Mouse (Mus musculus): Measurements from ENCODE around the gene Chsy1. TPM values are rescaled to one million over a fixed set of nuclear protein-coding genes. Genes with fewer than 3 reads are reported as not detected.
A peak's percentile ranks its signal among the peaks of the same experiment; 100 is the strongest.

Chsy1 gene
- 8.7 and 10.0 TPM in 2 replicates for polyA plus RNA-seq (2015; fragmentation: Nextera tagmentation; extraction: Ambion mirVana)

DNA sequence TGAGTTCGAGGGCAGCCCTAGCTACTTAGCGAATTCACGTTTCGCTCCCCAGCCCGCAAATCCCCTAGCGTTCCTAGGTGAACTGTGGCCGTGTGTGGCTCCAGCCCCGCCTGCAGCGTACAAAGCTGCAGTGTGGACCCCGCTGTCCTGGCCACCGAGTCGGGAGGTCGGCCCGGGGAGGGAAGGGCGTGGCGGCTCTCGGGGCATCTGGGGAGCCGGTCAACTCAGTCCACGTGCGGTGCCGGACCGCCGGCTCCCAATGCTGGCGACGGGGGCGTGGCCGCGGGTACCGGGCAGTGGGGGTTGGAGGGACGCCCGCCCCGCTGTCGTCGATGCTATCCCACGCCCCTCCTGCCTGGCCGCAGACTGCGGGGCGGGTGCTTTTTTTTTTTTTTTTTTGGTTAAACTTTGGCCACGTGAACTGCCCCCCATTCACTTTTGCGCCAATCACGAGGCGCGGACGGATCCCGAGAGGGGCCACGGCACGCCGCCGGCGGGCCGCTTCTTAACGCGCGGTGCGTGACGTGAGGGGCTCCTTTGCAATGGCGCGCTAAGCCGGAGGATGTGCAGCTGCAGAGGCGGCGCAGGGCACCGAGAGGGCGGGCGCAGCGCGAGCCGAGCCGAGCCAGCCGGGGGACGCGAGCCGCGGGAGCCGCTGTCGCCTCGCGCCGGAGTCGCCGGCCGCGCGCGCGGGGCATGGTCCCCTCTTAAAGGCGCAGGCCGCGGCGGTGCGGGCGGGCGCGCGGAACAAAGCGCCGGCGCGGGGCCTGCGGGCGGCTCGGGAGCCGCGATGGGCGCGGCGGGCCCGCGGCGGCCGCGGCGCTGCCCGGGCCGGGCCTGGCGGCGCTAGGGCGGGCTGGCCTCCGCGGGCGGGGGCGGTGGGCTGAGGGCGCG, at the start of gene Chsy1:
Gene Chsy1 (plus strand): TSS at position 555 of the 894 bp plus-strand sequence.
- Histone ChIP-seq H3K9me3 (ENCODE audit: control insufficient read depth, low read length) (no peaks in the 10 kb centered on the region), H3K4me3 (ENCODE audit: low read length) (peak within 1 kb of the TSS; percentile 95), H3K27ac (ENCODE audit: low read depth, low read length) (peak within 1 kb of the TSS; percentile 95), H3K4me1 (ENCODE audit: control insufficient read depth, insufficient read depth, low read depth, low read length) (peaks cover 25% of the 10 kb centered on the region), H3K9ac (ENCODE audit: low read depth, low read length) (peak within 1 kb of the TSS; percentile 97), H3K36me3 (ENCODE audit: control insufficient read depth, insufficient read depth, low read length) (no peaks in the 10 kb centered on the region), H3K27me3 (replicated peaks; ENCODE audit: control insufficient read depth, insufficient read depth, low read length) (0 out of 2 replicates have a peak, but pooled peaks cover 2% of the 10 kb centered on the region), H3K4me2 (ENCODE audit: low read length) (peak within 1 kb of the TSS; percentile 99)
- peak; percentile 92 for ATAC-seq
- under 1% methylated on average over 79 of the region's 123 CpGs for WGBS

DNA sequence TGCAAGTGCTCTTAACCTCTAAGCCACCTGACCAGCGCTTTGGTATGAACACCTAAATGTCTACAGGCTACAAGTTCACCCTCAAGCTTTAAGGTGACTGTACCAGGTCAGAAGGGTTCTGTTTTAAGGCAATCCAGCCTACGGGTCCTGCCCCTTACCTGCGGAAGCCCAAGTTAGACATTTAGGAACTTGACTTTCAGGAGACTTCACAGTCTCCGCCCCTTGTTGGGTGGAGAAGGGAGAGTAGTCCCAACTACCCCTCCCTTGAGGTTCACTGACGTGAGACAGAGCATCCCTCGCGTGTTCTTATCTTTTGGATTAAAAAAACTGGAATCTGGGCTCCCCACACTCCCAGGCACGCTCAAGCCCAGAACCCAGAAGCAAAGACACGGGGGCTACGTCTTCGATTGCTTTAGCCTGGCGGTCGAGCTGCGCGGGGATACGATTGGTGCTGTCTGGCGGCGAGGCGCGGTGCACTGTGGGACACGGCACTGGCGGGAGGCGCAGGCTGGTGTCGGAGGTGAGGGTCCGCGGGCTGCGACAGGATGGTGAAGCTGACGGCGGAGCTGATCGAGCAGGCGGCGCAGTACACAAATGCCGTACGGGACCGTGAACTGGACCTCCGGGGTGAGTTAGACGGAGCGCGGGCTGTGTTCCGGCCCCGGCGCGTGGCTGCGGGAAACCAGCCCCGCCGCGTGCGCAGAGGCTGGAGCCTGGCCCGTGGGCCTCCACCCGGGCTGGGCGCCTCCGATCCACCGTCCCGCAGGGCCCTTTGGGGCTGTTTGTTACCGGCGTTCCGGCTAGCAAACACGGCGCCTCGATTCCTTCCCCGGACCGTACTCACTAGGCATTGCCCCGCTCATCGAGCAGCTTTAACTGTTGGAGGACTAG, 49.0 kb upstream of the Chsy1 start:
- under 1% methylated on average over 61 of the region's 64 CpGs for WGBS
- H3K27ac ChIP-seq (ENCODE audit: low read depth, low read length): peak overlapping the region; percentile 74; the same call in 1 of the 2 replicates
- no peaks in the 10 kb centered on the region for H3K9me3 ChIP-seq (ENCODE audit: control insufficient read depth, low read length)
- H3K27me3 ChIP-seq (replicated peaks; ENCODE audit: control insufficient read depth, insufficient read depth, low read length): peaks cover 4% of the 10 kb centered on the region; the same call in 1 of the 2 replicates
- H3K36me3 ChIP-seq (ENCODE audit: control insufficient read depth, insufficient read depth, low read length): no peaks in the 10 kb centered on the region; the same call in 1 of the 2 replicates
- H3K4me2 ChIP-seq (ENCODE audit: low read length): peak overlapping the region; percentile 97
- peak overlapping the region; percentile 57 for H3K4me3 ChIP-seq (ENCODE audit: low read length)
- peak overlapping the region; percentile 71 for H3K9ac ChIP-seq (ENCODE audit: low read depth, low read length)
- H3K4me1 ChIP-seq (ENCODE audit: control insufficient read depth, insufficient read depth, low read depth, low read length): peaks cover 16% of the 10 kb centered on the region
- peak; percentile 96 for ATAC-seq

DNA sequence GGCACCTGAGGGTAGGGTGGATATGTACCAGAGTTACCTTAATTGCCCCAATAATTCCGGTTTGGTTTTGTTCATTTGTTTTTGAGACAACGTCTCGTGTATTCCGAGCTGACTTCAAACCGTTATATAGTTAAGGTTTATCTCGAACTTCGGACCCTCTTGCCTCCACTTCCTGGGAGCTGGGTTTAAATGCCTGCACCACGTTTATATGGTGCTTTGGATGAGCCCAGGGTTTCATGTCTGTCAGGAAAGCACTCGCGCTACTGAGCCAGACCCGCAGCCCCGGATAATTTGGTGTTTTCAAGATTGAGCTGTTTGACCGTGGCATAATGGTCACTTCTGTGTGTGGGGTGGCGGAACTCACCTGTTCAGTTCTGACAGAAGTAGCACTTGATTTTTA, 48.3 kb upstream of the Chsy1 start:
- Histone ChIP-seq H3K9ac (ENCODE audit: low read depth, low read length) (peak overlapping the region; percentile 71), H3K36me3 (ENCODE audit: control insufficient read depth, insufficient read depth, low read length) (peaks cover 3% of the 10 kb centered on the region; the same call in 1 of the 2 replicates), H3K27ac (ENCODE audit: low read depth, low read length) (no peak overlapping the region), H3K4me3 (ENCODE audit: low read length) (peak overlapping the region; percentile 57), H3K4me1 (ENCODE audit: control insufficient read depth, insufficient read depth, low read depth, low read length) (peaks cover 16% of the 10 kb centered on the region), H3K27me3 (replicated peaks; ENCODE audit: control insufficient read depth, insufficient read depth, low read length) (peaks cover 4% of the 10 kb centered on the region; the same call in 1 of the 2 replicates), H3K4me2 (ENCODE audit: low read length) (peak overlapping the region; percentile 97), H3K9me3 (ENCODE audit: control insufficient read depth, low read length) (no peaks in the 10 kb centered on the region)
- 3% methylated on average over 14 of the region's 14 CpGs for WGBS
- ATAC-seq: no peak

DNA sequence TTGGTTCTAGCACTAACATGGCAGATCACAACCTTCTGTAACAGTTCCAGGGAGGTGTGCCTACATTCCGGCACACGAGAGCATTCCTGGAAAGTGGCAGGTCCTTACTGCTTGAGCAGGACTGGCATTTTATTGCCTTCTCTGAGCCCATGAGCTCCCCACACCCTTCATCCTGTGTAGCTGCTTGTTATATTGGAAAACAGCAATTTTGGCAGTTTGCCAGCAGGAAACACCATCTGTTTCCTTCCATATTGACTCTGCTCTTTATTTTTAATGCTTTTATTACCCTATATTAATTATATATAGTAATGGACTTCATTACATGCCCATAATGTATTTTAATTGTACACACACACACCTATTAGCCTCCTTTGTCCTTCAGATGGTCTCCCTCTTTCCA, 32.9 kb upstream of the Chsy1 start:
- Histone ChIP-seq H3K27me3 (replicated peaks; ENCODE audit: control insufficient read depth, insufficient read depth, low read length) (no peaks in the 10 kb centered on the region), H3K4me2 (ENCODE audit: low read length) (no peak overlapping the region), H3K36me3 (ENCODE audit: control insufficient read depth, insufficient read depth, low read length) (peaks cover 32% of the 10 kb centered on the region), H3K9me3 (ENCODE audit: control insufficient read depth, low read length) (no peaks in the 10 kb centered on the region), H3K27ac (ENCODE audit: low read depth, low read length) (no peak overlapping the region), H3K9ac (ENCODE audit: low read depth, low read length) (no peak overlapping the region), H3K4me1 (ENCODE audit: control insufficient read depth, insufficient read depth, low read depth, low read length) (peaks cover 11% of the 10 kb centered on the region), H3K4me3 (ENCODE audit: low read length) (no peak overlapping the region)
- no peak for ATAC-seq
- WGBS: 63% methylated on average over 2 of the region's 2 CpGs

DNA sequence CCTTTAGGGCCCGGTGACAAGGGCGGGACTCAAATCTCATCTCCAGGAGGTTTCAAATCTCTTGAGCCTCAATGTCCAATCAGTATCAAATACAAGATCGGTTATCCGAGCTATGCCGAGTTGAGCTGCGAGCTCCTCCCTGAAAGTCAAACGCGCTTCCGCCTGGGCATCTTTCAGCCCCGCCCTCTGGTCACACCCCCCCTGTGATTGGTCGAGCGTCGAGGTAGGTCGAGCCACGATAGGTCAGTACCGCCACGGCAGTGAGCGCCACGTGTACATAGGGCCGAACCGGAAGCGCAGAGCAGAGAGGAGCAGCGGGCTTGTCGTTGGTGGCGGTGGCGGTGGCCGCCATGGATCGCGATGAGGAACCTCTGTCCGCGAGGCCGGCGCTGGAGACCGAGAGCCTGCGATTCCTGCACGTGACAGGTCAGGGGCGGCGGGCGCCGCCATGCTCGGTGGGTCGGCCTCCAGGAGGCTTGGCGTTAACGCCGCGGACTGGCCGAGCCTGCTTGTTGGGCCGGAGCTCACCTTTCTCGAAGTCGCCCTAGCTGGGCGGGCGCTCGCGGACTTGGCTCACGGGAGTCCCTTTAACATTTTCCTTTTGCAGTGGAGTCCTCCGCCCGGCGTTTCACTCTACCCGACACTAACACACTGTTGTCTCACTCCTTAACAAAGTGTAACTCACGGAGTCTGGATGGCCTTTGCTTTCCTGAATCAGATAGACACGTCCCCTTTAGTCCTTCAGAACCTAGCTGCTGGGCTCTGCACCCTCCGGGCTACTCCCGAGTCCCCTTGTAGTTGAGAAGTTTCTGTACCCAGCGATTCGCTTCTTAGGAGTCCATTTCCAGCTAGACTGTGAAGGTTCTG, 29.7 kb upstream of the Chsy1 start, which contains the start of gene Selenos:
Gene Selenos (plus strand): TSS at position 286 of the 867 bp plus-strand sequence.
- Histone ChIP-seq H3K4me3 (ENCODE audit: low read length) (peak within 1 kb of the TSS; percentile 52), H3K27me3 (replicated peaks; ENCODE audit: control insufficient read depth, insufficient read depth, low read length) (no peaks in the 10 kb centered on the region), H3K4me2 (ENCODE audit: low read length) (peak within 1 kb of the TSS; percentile 70), H3K36me3 (ENCODE audit: control insufficient read depth, insufficient read depth, low read length) (peaks cover 18% of the 10 kb centered on the region), H3K27ac (ENCODE audit: low read depth, low read length) (peak within 1 kb of the TSS; percentile 61), H3K9ac (ENCODE audit: low read depth, low read length) (peak within 1 kb of the TSS; percentile 58), H3K4me1 (ENCODE audit: control insufficient read depth, insufficient read depth, low read depth, low read length) (peaks cover 11% of the 10 kb centered on the region), H3K9me3 (ENCODE audit: control insufficient read depth, low read length) (no peaks in the 10 kb centered on the region)
- WGBS: under 1% methylated on average over 61 of the region's 65 CpGs
- peak; percentile 100 for ATAC-seq

DNA sequence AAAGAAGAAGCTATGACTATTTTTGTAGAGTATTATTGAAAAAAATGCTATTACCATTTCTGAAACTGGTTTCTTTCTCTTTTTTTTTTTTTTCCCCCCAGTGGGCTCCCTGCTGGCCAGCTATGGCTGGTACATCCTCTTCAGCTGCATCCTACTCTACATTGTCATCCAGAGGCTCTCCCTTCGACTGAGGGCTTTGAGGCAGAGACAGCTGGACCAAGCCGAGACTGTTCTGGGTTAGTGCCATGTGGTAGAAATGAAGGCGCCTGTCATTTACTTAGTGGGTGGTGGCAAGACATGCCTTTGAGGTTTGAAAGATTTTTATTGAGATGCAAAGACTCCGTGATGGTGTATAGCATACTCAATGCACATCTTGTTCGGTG, 29.1 kb upstream of the Chsy1 start:
- Histone ChIP-seq H3K9me3 (ENCODE audit: control insufficient read depth, low read length) (no peaks in the 10 kb centered on the region), H3K27ac (ENCODE audit: low read depth, low read length) (no peak overlapping the region), H3K4me1 (ENCODE audit: control insufficient read depth, insufficient read depth, low read depth, low read length) (peaks cover 11% of the 10 kb centered on the region), H3K9ac (ENCODE audit: low read depth, low read length) (peak overlapping the region; percentile 58), H3K36me3 (ENCODE audit: control insufficient read depth, insufficient read depth, low read length) (peaks cover 12% of the 10 kb centered on the region), H3K4me2 (ENCODE audit: low read length) (peak overlapping the region; percentile 70), H3K27me3 (replicated peaks; ENCODE audit: control insufficient read depth, insufficient read depth, low read length) (no peaks in the 10 kb centered on the region), H3K4me3 (ENCODE audit: low read length) (peak overlapping the region; percentile 52)
- 29% methylated on average over 5 of the region's 5 CpGs for WGBS
- no peak for ATAC-seq

DNA sequence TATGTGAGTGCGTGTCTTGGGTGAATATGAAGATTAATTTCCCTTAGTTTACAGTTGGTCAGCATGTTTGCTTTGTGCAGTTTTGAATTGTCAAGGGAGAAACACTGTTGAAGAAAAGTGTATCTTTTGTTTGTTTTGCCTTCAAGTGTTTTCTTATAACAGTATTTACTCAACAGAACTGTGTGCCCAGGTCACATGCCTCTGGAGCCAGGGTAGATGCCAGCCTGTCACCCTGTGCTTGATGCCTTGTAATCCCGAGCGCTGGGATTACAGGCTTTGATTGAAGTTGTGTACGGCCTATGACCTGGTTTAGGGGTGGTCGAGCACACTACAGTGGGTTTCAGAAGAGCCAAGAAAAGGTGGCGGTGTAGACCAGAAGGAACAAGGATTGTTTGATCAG, 25.6 kb upstream of the Chsy1 start:
- no peak overlapping the region for H3K4me3 ChIP-seq (ENCODE audit: low read length)
- ATAC-seq: no peak
- H3K27me3 ChIP-seq (replicated peaks; ENCODE audit: control insufficient read depth, insufficient read depth, low read length): no peaks in the 10 kb centered on the region
- no peak overlapping the region for H3K27ac ChIP-seq (ENCODE audit: low read depth, low read length)
- H3K36me3 ChIP-seq (ENCODE audit: control insufficient read depth, insufficient read depth, low read length): peaks cover 27% of the 10 kb centered on the region
- WGBS: 93% methylated on average over 6 of the region's 6 CpGs
- no peak overlapping the region for H3K4me2 ChIP-seq (ENCODE audit: low read length)
- peaks cover 9% of the 10 kb centered on the region for H3K4me1 ChIP-seq (ENCODE audit: control insufficient read depth, insufficient read depth, low read depth, low read length)
- no peak overlapping the region for H3K9ac ChIP-seq (ENCODE audit: low read depth, low read length)
- H3K9me3 ChIP-seq (ENCODE audit: control insufficient read depth, low read length): no peaks in the 10 kb centered on the region

DNA sequence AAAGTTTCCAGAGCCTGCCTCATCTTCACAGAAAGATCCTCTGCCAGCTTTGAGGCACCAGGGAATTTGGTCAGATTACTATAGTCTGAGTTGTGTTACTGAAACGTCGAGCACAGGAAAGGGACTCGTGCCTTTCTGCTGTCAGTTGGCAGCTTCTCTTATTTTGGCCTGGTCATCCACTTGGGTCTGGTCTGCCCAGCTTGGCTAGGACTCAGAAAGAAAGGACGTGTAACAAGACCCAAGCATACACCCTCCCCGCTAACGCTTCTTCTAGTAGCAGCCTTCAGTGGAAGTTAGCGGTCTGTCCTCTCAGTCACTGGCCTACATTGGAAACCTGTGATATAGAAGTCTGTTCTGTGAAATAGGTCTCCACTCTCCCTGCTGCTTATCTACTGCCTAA, 24.8 kb upstream of the Chsy1 start:
- no peaks in the 10 kb centered on the region for H3K27me3 ChIP-seq (replicated peaks; ENCODE audit: control insufficient read depth, insufficient read depth, low read length)
- H3K4me1 ChIP-seq (ENCODE audit: control insufficient read depth, insufficient read depth, low read depth, low read length): peaks cover 7% of the 10 kb centered on the region
- no peak overlapping the region for H3K4me3 ChIP-seq (ENCODE audit: low read length)
- 82% methylated on average over 7 of the region's 7 CpGs for WGBS
- no peak for ATAC-seq
- H3K27ac ChIP-seq (ENCODE audit: low read depth, low read length): no peak overlapping the region
- no peak overlapping the region for H3K9ac ChIP-seq (ENCODE audit: low read depth, low read length)
- no peaks in the 10 kb centered on the region for H3K9me3 ChIP-seq (ENCODE audit: control insufficient read depth, low read length)
- H3K36me3 ChIP-seq (ENCODE audit: control insufficient read depth, insufficient read depth, low read length): peaks cover 33% of the 10 kb centered on the region
- H3K4me2 ChIP-seq (ENCODE audit: low read length): no peak overlapping the region

Data from hindbrain, embryonic 16.5 days (tissue).